Mouse (Mus musculus) heart, postnatal 0 days (tissue): ENCODE data around the gene Frat1.

Source experiments
- CTCF ChIP-seq: IDR thresholded peaks from 2 replicates; pipeline ENCODE4 v1.5.1; 2016; ENCODE audit warnings: antibody characterized with exemption, control low read depth, low read depth
- EP300 ChIP-seq: IDR thresholded peaks from 2 replicates; pipeline ENCODE4 v1.6.1; 2016; ENCODE audit warnings: antibody characterized with exemption, low read depth

- TF ChIP-seq CTCF (no peak), EP300 (no peak)
These were observed 599 bp downstream of the Frat1 start for GRCm38 (mm10) chr19:41830106-41831031.
